Mouse (Mus musculus): ENCODE data around the gene C2cd2l. TPM values are rescaled to one million over a fixed set of nuclear protein-coding genes. Genes with fewer than 3 reads are reported as not detected.

Gene C2cd2l
- total and polyA plus RNA-seq, 3 experiments = 14.4 to 29.9 (median 15.7) TPM

GRCm38 (mm10) chr9:44283183-44283582, 36.9 kb downstream of the C2cd2l start:
- WGBS = 41% methylated on average over 5 of the region's 5 CpGs
- TF ChIP-seq CTCF (IDR thresholded peaks at IDR 0.05) = no peak
- no peak for TF ChIP-seq POLR2A (IDR thresholded peaks at IDR 0.05; ENCODE audit: insufficient read depth, low read depth, low read length)
- no peak for TF ChIP-seq EP300 (IDR thresholded peaks at IDR 0.05; ENCODE audit: insufficient read depth, low read depth, low read length)
- Histone ChIP-seq H3K4me3 (no peak overlapping the region), H3K36me3 (ENCODE audit: control insufficient read depth, insufficient read depth, low read length) (no peaks in the 10 kb centered on the region), H3K79me2 (replicated peaks; ENCODE audit: control insufficient read depth, insufficient read depth, low read length) (no peaks in the 10 kb centered on the region), H3K9ac (ENCODE audit: low read depth, low read length) (no peak overlapping the region), H3K27ac (no peak overlapping the region), H3K4me1 (ENCODE audit: control insufficient read depth, insufficient read depth, low read length) (no peaks in the 10 kb centered on the region), H3K27me3 (ENCODE audit: control insufficient read depth, insufficient read depth, low read length) (peaks cover 9% of the 10 kb centered on the region; the same call in 1 of the 2 replicates)
- no peak for DNase-seq
- intact Hi-C loops (cut with DNase I) = no loop called here

GRCm38 (mm10) chr9:44269973-44270372, 50.1 kb downstream of the C2cd2l start:
- DNase-seq = no peak
- intact Hi-C loops (cut with DNase I) = loop anchor here (1.0 to 10.0 kb wide), 3 partner anchors 21 to 285 kb away; no protein-coding TSS in a partner anchor

DNA sequence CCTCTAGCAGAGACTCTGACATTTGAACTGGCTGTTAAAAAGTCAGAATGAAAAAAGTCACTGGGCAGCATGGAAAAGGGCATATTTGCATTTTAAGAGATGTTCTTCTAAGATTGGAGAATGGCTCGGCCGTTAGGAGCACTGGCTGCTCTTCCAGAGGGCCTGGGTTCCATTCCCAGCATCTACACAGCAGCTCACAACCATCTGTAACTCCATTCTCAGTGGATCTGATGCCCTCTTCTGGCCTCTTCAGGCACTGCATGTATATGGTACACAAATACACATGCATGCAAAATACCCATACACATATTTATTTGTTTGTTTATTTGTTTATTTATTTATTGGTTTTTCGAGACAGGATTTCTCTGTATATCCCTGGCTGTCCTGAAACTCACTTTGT, 51.0 kb downstream of the C2cd2l start:
- DNase-seq = peak in 1 of 2 experiments; percentile 49

More at GRCm38 (mm10) chr9:44269973-44270372, 50.1 kb downstream of the C2cd2l start:
- no peaks in the 10 kb centered on the region for H3K27me3 ChIP-seq (ENCODE audit: control insufficient read depth, insufficient read depth, low read length)
- no peak for TF ChIP-seq CTCF (IDR thresholded peaks at IDR 0.05)
- TF ChIP-seq POLR2A (IDR thresholded peaks at IDR 0.05; ENCODE audit: insufficient read depth, low read depth, low read length) = no peak
- no peak for TF ChIP-seq EP300 (IDR thresholded peaks at IDR 0.05; ENCODE audit: insufficient read depth, low read depth, low read length)
- no peaks in the 10 kb centered on the region for H3K36me3 ChIP-seq (ENCODE audit: control insufficient read depth, insufficient read depth, low read length)
- WGBS = 88% methylated on average over 4 of the region's 4 CpGs
- H3K4me1 ChIP-seq (ENCODE audit: control insufficient read depth, insufficient read depth, low read length) = peaks cover 4% of the 10 kb centered on the region; the same call in 1 of the 2 replicates
- no peak overlapping the region for H3K9ac ChIP-seq (ENCODE audit: low read depth, low read length)
- H3K79me2 ChIP-seq (replicated peaks; ENCODE audit: control insufficient read depth, insufficient read depth, low read length) = no peaks in the 10 kb centered on the region
- no peak overlapping the region for H3K27ac ChIP-seq
- H3K4me3 ChIP-seq = no peak overlapping the region

GRCm38 (mm10) chr9:44268432-44268831, 51.7 kb downstream of the C2cd2l start, which contains the start of gene Nlrx1:
Gene Nlrx1, minus strand, starts transcription at chr9:44268599.
- TF ChIP-seq CTCF (IDR thresholded peaks at IDR 0.05) (no peak), EP300 (IDR thresholded peaks at IDR 0.05; ENCODE audit: insufficient read depth, low read depth, low read length) (no peak), POLR2A (IDR thresholded peaks at IDR 0.05; ENCODE audit: insufficient read depth, low read depth, low read length) (no peak)
- Histone ChIP-seq H3K9ac (ENCODE audit: low read depth, low read length) (peak within 1 kb of the TSS; percentile 95), H3K4me3 (peak within 1 kb of the TSS; percentile 59), H3K4me1 (ENCODE audit: control insufficient read depth, insufficient read depth, low read length) (peaks cover 4% of the 10 kb centered on the region; the same call in 1 of the 2 replicates), H3K79me2 (replicated peaks; ENCODE audit: control insufficient read depth, insufficient read depth, low read length) (no peaks in the 10 kb centered on the region), H3K27ac (peak within 1 kb of the TSS; percentile 91), H3K27me3 (ENCODE audit: control insufficient read depth, insufficient read depth, low read length) (no peaks in the 10 kb centered on the region), H3K36me3 (ENCODE audit: control insufficient read depth, insufficient read depth, low read length) (no peaks in the 10 kb centered on the region)
- WGBS = 54% methylated on average over 6 of the region's 6 CpGs
- intact Hi-C loops (cut with DNase I) = loop anchor here (2.0 to 10.0 kb wide), 2 partner anchors 20 to 284 kb away; no protein-coding TSS in a partner anchor
- DNase-seq = no peak

More for the DNA sequence above, 51.0 kb downstream of the C2cd2l start:
- 86% methylated on average over 3 of the region's 3 CpGs for WGBS
- TF ChIP-seq EP300 (IDR thresholded peaks at IDR 0.05; ENCODE audit: insufficient read depth, low read depth, low read length) = no peak
- TF ChIP-seq POLR2A (IDR thresholded peaks at IDR 0.05; ENCODE audit: insufficient read depth, low read depth, low read length) = no peak
- TF ChIP-seq CTCF (IDR thresholded peaks at IDR 0.05) = peak; percentile 80
- peaks cover 4% of the 10 kb centered on the region; the same call in 1 of the 2 replicates for H3K4me1 ChIP-seq (ENCODE audit: control insufficient read depth, insufficient read depth, low read length)
- no peaks in the 10 kb centered on the region for H3K27me3 ChIP-seq (ENCODE audit: control insufficient read depth, insufficient read depth, low read length)
- no peak overlapping the region for H3K9ac ChIP-seq (ENCODE audit: low read depth, low read length)
- no peak overlapping the region for H3K4me3 ChIP-seq
- no peaks in the 10 kb centered on the region for H3K79me2 ChIP-seq (replicated peaks; ENCODE audit: control insufficient read depth, insufficient read depth, low read length)
- no peak overlapping the region for H3K27ac ChIP-seq
- intact Hi-C loops (cut with DNase I) = loop anchor here (1.0 to 10.0 kb wide), 3 partner anchors 20 to 284 kb away; no protein-coding TSS in a partner anchor
- H3K36me3 ChIP-seq (ENCODE audit: control insufficient read depth, insufficient read depth, low read length) = no peaks in the 10 kb centered on the region

DNA sequence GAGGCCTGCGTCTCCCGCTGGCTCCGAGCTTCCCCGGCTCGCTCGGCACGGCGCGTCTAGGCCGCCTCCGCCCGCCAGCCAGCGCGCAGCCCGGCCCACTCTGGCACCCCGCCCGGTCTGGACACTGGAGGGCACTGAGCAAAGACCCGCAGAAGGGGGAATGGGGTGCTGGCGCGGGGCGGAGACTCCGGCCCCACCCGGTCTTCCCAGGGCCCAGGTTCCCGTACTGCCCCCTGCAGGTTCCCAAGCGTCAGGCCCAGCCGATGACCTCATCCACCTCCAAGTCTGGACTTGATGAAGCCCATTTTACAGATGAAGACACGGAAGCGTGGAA, 52.1 kb downstream of the C2cd2l start:
- peaks cover 4% of the 10 kb centered on the region; the same call in 1 of the 2 replicates for H3K4me1 ChIP-seq (ENCODE audit: control insufficient read depth, insufficient read depth, low read length)
- 4% methylated on average over 28 of the region's 28 CpGs for WGBS
- TF ChIP-seq POLR2A (IDR thresholded peaks at IDR 0.05; ENCODE audit: insufficient read depth, low read depth, low read length) = 0 out of 2 replicates have a peak, but pooled peaks have one; percentile 46
- TF ChIP-seq EP300 (IDR thresholded peaks at IDR 0.05; ENCODE audit: insufficient read depth, low read depth, low read length) = 0 out of 2 replicates have a peak, but pooled peaks have one; percentile 34
- peak; percentile 87 for TF ChIP-seq CTCF (IDR thresholded peaks at IDR 0.05)
- H3K4me3 ChIP-seq = peak overlapping the region; percentile 59
- peak; percentile 91 to 93 for DNase-seq
- no peaks in the 10 kb centered on the region for H3K27me3 ChIP-seq (ENCODE audit: control insufficient read depth, insufficient read depth, low read length)
- no peaks in the 10 kb centered on the region for H3K36me3 ChIP-seq (ENCODE audit: control insufficient read depth, insufficient read depth, low read length)
- peak overlapping the region; percentile 95 for H3K9ac ChIP-seq (ENCODE audit: low read depth, low read length)
- H3K79me2 ChIP-seq (replicated peaks; ENCODE audit: control insufficient read depth, insufficient read depth, low read length) = no peaks in the 10 kb centered on the region
- peak overlapping the region; percentile 91 for H3K27ac ChIP-seq
- intact Hi-C loops (cut with DNase I) = loop anchor here (2.0 to 10.0 kb wide), 2 partner anchors 19 to 283 kb away; no protein-coding TSS in a partner anchor
